9 mouse cellular contexts compared by ENCODE assay signal in the genomic region with DNA sequence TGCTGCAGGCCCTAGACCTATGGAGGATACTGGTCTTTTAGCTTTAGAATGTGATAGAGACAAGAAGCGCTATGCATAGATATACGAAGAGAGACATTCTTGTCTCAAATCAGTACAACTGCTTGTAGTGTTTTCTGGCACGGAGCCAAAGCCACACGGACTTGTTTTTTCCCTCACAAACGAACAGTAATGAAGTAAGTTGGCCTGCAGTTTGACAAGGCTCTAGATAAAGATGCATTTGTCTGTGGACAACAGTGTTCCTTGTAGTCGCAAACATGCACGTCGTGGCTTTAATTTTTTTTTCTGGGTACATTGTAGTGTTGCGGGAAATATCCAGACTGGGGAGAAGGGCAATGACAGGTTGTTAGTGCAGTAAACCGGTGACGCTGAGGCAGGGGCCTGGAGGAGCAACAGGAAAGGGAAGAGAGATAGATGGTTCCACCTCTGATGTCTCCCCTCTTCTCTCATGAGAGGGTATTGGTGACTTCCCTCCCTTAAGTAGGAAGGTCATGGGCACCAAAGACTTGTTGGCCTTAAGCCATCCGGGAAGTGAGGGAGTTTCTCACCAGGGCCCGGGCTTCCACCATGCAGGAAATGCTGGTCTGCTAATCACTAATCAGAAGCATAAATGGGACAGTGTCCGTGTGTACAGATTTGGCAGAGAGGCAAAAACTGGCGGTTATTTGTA.
DNase-seq lines count a peak whose midpoint lies in the region; ATAC-seq lines count a peak whose summit lies in the region.
"Had no signal": no experiment of that assay in that cellular context is flagged by ENCODE, and none has a peak within 500 bp of the region (broad histone marks: within the 10 kb centered on the region; RNA-seq: fewer than 3 reads in every experiment).

No protein-coding gene starts in this region.

- H3K36me3 ChIP-seq in neural tube, embryonic 13.5 days, result no peaks in the 10 kb centered on the region
- no peaks in the 10 kb centered on the region for H3K36me3 ChIP-seq in heart, embryonic 16.5 days (ENCODE audit: control insufficient read depth, insufficient read depth)
- no peaks in the 10 kb centered on the region for H3K36me3 ChIP-seq in liver, embryonic 16.5 days (ENCODE audit: control insufficient read depth, insufficient read depth)

- ATAC-seq in cerebellum, adult (ENCODE audit: insufficient number of reproducible peaks, low FRiP score, low TSS enrichment), result no peak
- ATAC-seq in neural tube, embryonic 13.5 days (ENCODE audit: low read depth), result no peak
- ATAC-seq in heart, embryonic 16.5 days (replicated peaks; ENCODE audit: extremely low read depth, insufficient read depth, low FRiP score), result peak; percentile 57
- peak; percentile 45 for ATAC-seq in liver, embryonic 16.5 days (ENCODE audit: low read depth)

- WGBS in neural tube, embryonic 13.5 days, result 68% methylated on average over 15 of the region's 15 CpGs
- 17% methylated on average over 15 of the region's 15 CpGs for WGBS in heart, embryonic 16.5 days
- 29% methylated on average over 15 of the region's 15 CpGs for WGBS in liver, embryonic 16.5 days (ENCODE audit: insufficient replicate concordance)

- no peak overlapping the region for H3K9ac ChIP-seq in neural tube, embryonic 13.5 days
- 0 out of 2 replicates have a peak overlapping the region, but pooled peaks have one; percentile 8 for H3K9ac ChIP-seq in heart, embryonic 16.5 days (ENCODE audit: low read length)
- no peak overlapping the region for H3K9ac ChIP-seq in liver, embryonic 16.5 days (ENCODE audit: low read depth, low read length)

- peak overlapping the region; percentile 33; the same call in 1 of the 2 replicates for H3K27ac ChIP-seq in neural tube, embryonic 13.5 days (replicated peaks)
- peak overlapping the region; percentile 70 for H3K27ac ChIP-seq in heart, embryonic 16.5 days (ENCODE audit: low read length)
- H3K27ac ChIP-seq in liver, embryonic 16.5 days (ENCODE audit: low read length), result no peak overlapping the region

- no peaks in the 10 kb centered on the region for H3K9me3 ChIP-seq in neural tube, embryonic 13.5 days
- H3K9me3 ChIP-seq in heart, embryonic 16.5 days (replicated peaks; ENCODE audit: control insufficient read depth, low read length), result no peaks in the 10 kb centered on the region
- H3K9me3 ChIP-seq in liver, embryonic 16.5 days (replicated peaks; ENCODE audit: control insufficient read depth, low read length), result no peaks in the 10 kb centered on the region

- no peaks in the 10 kb centered on the region for H3K27me3 ChIP-seq in neural tube, embryonic 13.5 days
- no peaks in the 10 kb centered on the region for H3K27me3 ChIP-seq in heart, embryonic 16.5 days (ENCODE audit: control insufficient read depth, insufficient read depth, low read length)
- no peaks in the 10 kb centered on the region for H3K27me3 ChIP-seq in liver, embryonic 16.5 days (ENCODE audit: control insufficient read depth, insufficient read depth, low read depth, low read length)
- H3K27me3 ChIP-seq: CH12.LX had no signal

- peaks cover 23% of the 10 kb centered on the region for H3K4me1 ChIP-seq in neural tube, embryonic 13.5 days (replicated peaks)
- peaks cover 46% of the 10 kb centered on the region for H3K4me1 ChIP-seq in heart, embryonic 16.5 days (ENCODE audit: control insufficient read depth, insufficient read depth, low read length)
- H3K4me1 ChIP-seq in liver, embryonic 16.5 days (ENCODE audit: control insufficient read depth, low read depth, low read length), result peaks cover 10% of the 10 kb centered on the region

- no peak overlapping the region for H3K4me2 ChIP-seq in neural tube, embryonic 13.5 days
- H3K4me2 ChIP-seq in heart, embryonic 16.5 days (ENCODE audit: low read depth, low read length), result peak overlapping the region; percentile 34
- no peak overlapping the region for H3K4me2 ChIP-seq in liver, embryonic 16.5 days (ENCODE audit: low read depth, low read length)

- H3K4me3 ChIP-seq in neural tube, embryonic 13.5 days, result no peak overlapping the region
- 0 out of 2 replicates have a peak overlapping the region, but pooled peaks have one; percentile 3 for H3K4me3 ChIP-seq in heart, embryonic 16.5 days (ENCODE audit: low read length)
- H3K4me3 ChIP-seq in liver, embryonic 16.5 days (ENCODE audit: low read depth, low read length), result no peak overlapping the region

- peak; percentile 56 to 62 for DNase-seq in cerebellum, postnatal 10 days
- no peak for DNase-seq in neural tube, embryonic 10.5 days (ENCODE audit: extremely low spot score, low spot score)
- no peak for DNase-seq in natural killer cell, adult 2 months (ENCODE audit: low spot score in 2 of 2)
- no peak for DNase-seq in urinary bladder, postnatal 4 days (ENCODE audit: low spot score in 2 of 2)

Comparison
In these comparisons a context has a peak if more than half of its experiments do, and no peak if none do; other contexts are left out.
1. DNase-seq: peak in cerebellum, postnatal 10 days (2 of 2); none in neural tube, embryonic 10.5 days (single experiment), natural killer cell, adult 2 months (0 of 2) and urinary bladder, postnatal 4 days (0 of 2).
2. ATAC-seq: peak in heart, embryonic 16.5 days (single experiment) and liver, embryonic 16.5 days (single experiment); none in cerebellum, adult (single experiment) and neural tube, embryonic 13.5 days (single experiment).